ENCODE assay signal across 20 mouse cellular contexts in the genomic region with DNA sequence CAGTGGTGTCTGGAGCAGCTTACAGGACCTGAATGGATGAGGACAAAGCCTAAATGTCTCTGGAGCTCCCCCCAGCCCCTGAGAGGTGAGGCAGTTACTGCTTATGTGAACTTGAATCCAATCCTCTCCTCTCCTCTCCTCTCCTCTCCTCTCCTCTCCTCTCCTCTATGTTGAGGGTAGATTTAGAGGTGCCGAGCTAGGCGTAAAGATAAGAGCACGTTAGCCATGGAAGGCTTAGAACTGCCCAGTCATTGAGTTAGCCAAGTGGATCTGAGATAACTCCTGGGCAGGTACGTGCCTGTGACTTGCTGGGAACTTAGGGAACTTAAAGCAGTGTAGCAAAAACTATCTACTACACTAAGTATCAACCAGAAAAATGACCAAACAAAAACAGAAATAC. TPM values are rescaled to one million over a fixed set of nuclear protein-coding genes. Genes with fewer than 3 reads are reported as not detected.
DNase-seq lines count a peak whose midpoint lies in the region; ATAC-seq and TF ChIP-seq lines count a peak whose summit lies in the region.
"Had no signal": no experiment of that assay in that cellular context is flagged by ENCODE, and none has a peak within 500 bp of the region (broad histone marks: within the 10 kb centered on the region; RNA-seq: fewer than 3 reads in every experiment).

No protein-coding gene starts in this region.

- no peak overlapping the region for H3K27ac ChIP-seq in liver, embryonic 14.5 days
- no peak overlapping the region for H3K27ac ChIP-seq in liver, embryonic 12.5 days
- H3K27ac ChIP-seq in MEL (ENCODE audit: control insufficient read depth, low read depth, low read length): no peak overlapping the region
- H3K27ac ChIP-seq: embryonic facial prominence, embryonic 10.5 days; embryonic facial prominence, embryonic 12.5 days; forebrain, embryonic 13.5 days; forebrain, embryonic 15.5 days had no signal

- no peak overlapping the region for H3K4me3 ChIP-seq in liver, embryonic 14.5 days (ENCODE audit: insufficient read depth in 1 of 2, low read depth in 2 of 2, low read length in 2 of 2)
- H3K4me3 ChIP-seq in liver, embryonic 12.5 days: no peak overlapping the region
- no peak overlapping the region for H3K4me3 ChIP-seq in MEL (ENCODE audit: control insufficient read depth in 1 of 2, insufficient read depth in 1 of 2, low read depth in 2 of 2, low read length in 2 of 2)
- H3K4me3 ChIP-seq: embryonic facial prominence, embryonic 10.5 days; embryonic facial prominence, embryonic 12.5 days; forebrain, embryonic 13.5 days; forebrain, embryonic 15.5 days had no signal

- TF ChIP-seq POLR2A in MEL (IDR thresholded peaks at IDR 0.05; ENCODE audit: control insufficient read depth in 1 of 2, insufficient read depth in 1 of 2, low read depth in 1 of 2, low read length in 2 of 2, poor library complexity in 1 of 2): no peak

- 0 out of 2 replicates have a peak, but pooled peaks have one; percentile 37 for ATAC-seq in liver, embryonic 14.5 days (ENCODE audit: insufficient read depth)
- no peak for ATAC-seq in liver, embryonic 12.5 days
- ATAC-seq in megakaryocyte-erythroid progenitor cell, adult 5-6 weeks (replicated peaks; ENCODE audit: low FRiP score, low TSS enrichment, poor library complexity, severe bottlenecking): peak; percentile 50; the same call in 1 of the 2 replicates
- ATAC-seq: activated CD4-positive, CD25-positive, alpha-beta regulatory T cell, adult 4 months; forebrain, embryonic 13.5 days; forebrain, embryonic 15.5 days; forebrain, postnatal 0 days; Patski had no signal

- DNase-seq in liver, embryonic 14.5 days (ENCODE audit: low read depth in 3 of 3, low spot score in 3 of 3): no peak
- DNase-seq in MEL (ENCODE audit: low read depth, low spot score): peak; percentile 32
- no peak for DNase-seq in urinary bladder, postnatal 10 days (ENCODE audit: low spot score)
- DNase-seq: adrenal gland, adult 8-10 months; adrenal gland, postnatal 14 days; adrenal gland, postnatal 36 days; cerebellum, adult 11-12 months; cerebellum, adult 2 months; cerebellum, adult 9-10 months; cerebellum, postnatal 10 days; cerebellum, postnatal 25 days; forebrain, postnatal 0 days had no signal

- H3K4me2 ChIP-seq in liver, embryonic 14.5 days (ENCODE audit: low read depth): no peak overlapping the region
- no peak overlapping the region for H3K4me2 ChIP-seq in liver, embryonic 12.5 days
- H3K4me2 ChIP-seq: embryonic facial prominence, embryonic 12.5 days; forebrain, embryonic 13.5 days; forebrain, embryonic 15.5 days had no signal

- no peaks in the 10 kb centered on the region for H3K27me3 ChIP-seq in liver, embryonic 14.5 days (ENCODE audit: control insufficient read depth, insufficient read depth, low read length)
- no peaks in the 10 kb centered on the region for H3K27me3 ChIP-seq in liver, embryonic 12.5 days (replicated peaks)
- no peaks in the 10 kb centered on the region for H3K27me3 ChIP-seq in MEL (ENCODE audit: control insufficient read depth in 1 of 2, insufficient read depth in 2 of 2, low read length in 2 of 2)
- H3K27me3 ChIP-seq: embryonic facial prominence, embryonic 12.5 days; forebrain, embryonic 13.5 days; forebrain, embryonic 15.5 days; Patski had no signal

- no peak for TF ChIP-seq RAD21 in MEL (IDR thresholded peaks at IDR 0.05; ENCODE audit: low read depth, low read length)

- H3K9me3 ChIP-seq in liver, embryonic 14.5 days (ENCODE audit: control insufficient read depth, low read length): no peaks in the 10 kb centered on the region
- H3K9me3 ChIP-seq in liver, embryonic 12.5 days (replicated peaks): no peaks in the 10 kb centered on the region
- H3K9me3 ChIP-seq in MEL (replicated peaks; ENCODE audit: insufficient read depth, low read length): no peaks in the 10 kb centered on the region
- H3K9me3 ChIP-seq: embryonic facial prominence, embryonic 10.5 days; embryonic facial prominence, embryonic 12.5 days; forebrain, embryonic 13.5 days; forebrain, embryonic 15.5 days had no signal

- H3K36me3 ChIP-seq in liver, embryonic 14.5 days (replicated peaks; ENCODE audit: control insufficient read depth, insufficient read depth, low read depth): no peaks in the 10 kb centered on the region
- no peaks in the 10 kb centered on the region for H3K36me3 ChIP-seq in liver, embryonic 12.5 days
- peaks cover 2 to 3% of the 10 kb centered on the region in 2 experiments; a peak in 2 of 4 replicates for H3K36me3 ChIP-seq in MEL (ENCODE audit: control insufficient read depth in 1 of 2, insufficient read depth in 2 of 2, low read length in 2 of 2)
- H3K36me3 ChIP-seq: forebrain, embryonic 15.5 days had no signal

- TF ChIP-seq CTCF in liver, embryonic 14.5 days (IDR thresholded peaks at IDR 0.05; ENCODE audit: low read depth): no peak
- no peak for TF ChIP-seq CTCF in MEL (IDR thresholded peaks at IDR 0.05 in 2 of 3, conservative IDR thresholded peaks at IDR 0.05 in 1 of 3; ENCODE audit: control insufficient read depth in 1 of 3, insufficient read depth in 1 of 3, low read depth in 2 of 3, low read length in 3 of 3, poor library complexity in 1 of 3, severe bottlenecking in 1 of 3)

- peaks cover 3% of the 10 kb centered on the region; the same call in 1 of the 2 replicates for H3K79me2 ChIP-seq in MEL (ENCODE audit: control insufficient read depth, insufficient read depth, low read length, poor library complexity)

- 0 out of 4 replicates have a peak, but pooled peaks cover 0 to 3% of the 10 kb centered on the region in 2 experiments for H3K4me1 ChIP-seq in liver, embryonic 14.5 days (replicated peaks; ENCODE audit: control insufficient read depth in 2 of 2, insufficient read depth in 2 of 2, low read length in 1 of 2)
- H3K4me1 ChIP-seq in liver, embryonic 12.5 days: peaks cover 15% of the 10 kb centered on the region
- peaks cover 4% of the 10 kb centered on the region in 2 experiments for H3K4me1 ChIP-seq in MEL (ENCODE audit: control insufficient read depth in 1 of 2, insufficient read depth in 2 of 2, low read length in 2 of 2)
- H3K4me1 ChIP-seq: embryonic facial prominence, embryonic 10.5 days; embryonic facial prominence, embryonic 12.5 days had no signal

- no peak for TF ChIP-seq EP300 in liver, embryonic 14.5 days (IDR thresholded peaks at IDR 0.05; ENCODE audit: low read depth)
- TF ChIP-seq EP300 in MEL (IDR thresholded peaks at IDR 0.05; ENCODE audit: low read depth in 1 of 2, low read length in 2 of 2): peak; percentile 16 to 22; a peak in 1 of 4 replicates

- no peak overlapping the region for H3K9ac ChIP-seq in liver, embryonic 14.5 days (replicated peaks)
- no peak overlapping the region for H3K9ac ChIP-seq in liver, embryonic 12.5 days
- H3K9ac ChIP-seq in MEL (ENCODE audit: control insufficient read depth, low read depth, low read length, poor library complexity, severe bottlenecking): no peak overlapping the region
- H3K9ac ChIP-seq: embryonic facial prominence, embryonic 12.5 days; forebrain, embryonic 13.5 days; forebrain, embryonic 15.5 days; forebrain, postnatal 0 days had no signal

- WGBS in liver, embryonic 14.5 days (ENCODE audit: insufficient replicate concordance): 17% methylated on average over 4 of the region's 4 CpGs
- WGBS in liver, embryonic 12.5 days (ENCODE audit: insufficient replicate concordance): 33% methylated on average over 4 of the region's 4 CpGs

TF ChIP-seq in MEL, 35 proteins besides CTCF, POLR2A, EP300 and RAD21:
- TF ChIP-seq MXI1 (IDR thresholded peaks at IDR 0.05; ENCODE audit: low read depth, low read length) (peak; percentile 64; the same call in 1 of the 2 replicates), TCF12 (IDR thresholded peaks at IDR 0.05; ENCODE audit: low read depth, low read length) (no peak)

RNA-seq across cellular contexts. Expression of gene Hdac4, which starts 35.7 kb away (rescaled TPM):
- polyA plus RNA-seq in liver, embryonic 14.5 days (2012; rRNA removed): 1.3 and 1.5 TPM in 2 replicates
- polyA plus RNA-seq in liver, embryonic 14.5 days (2014; fragmentation: Nextera tagmentation; extraction: Ambion mirVana): 3.0 and 3.1 TPM in 2 replicates
- polyA plus RNA-seq in liver, embryonic 12.5 days (2016; fragmentation: Nextera tagmentation; extraction: Ambion mirVana): 6.4 and 6.9 TPM in 2 replicates
- 12.3 and 12.6 TPM in 2 replicates for total RNA-seq in MEL (2012; rRNA removed)
- polyA plus RNA-seq in MEL (2012; ENCODE audit: insufficient read depth in 1 of 2, insufficient read length in 2 of 2, low read depth in 1 of 2, low replicate concordance in 2 of 2, missing spikeins in 1 of 2): 10 to 100 TPM; 11.0 to 19.5 TPM
- total RNA-seq in megakaryocyte-erythroid progenitor cell, adult 5-6 weeks (2014; fragmentation: Nextera tagmentation): 20.3 and 23.8 TPM in 2 replicates
- 6.6 and 12.4 TPM in 2 replicates for total RNA-seq in megakaryocyte-erythroid progenitor cell, adult 5-6 weeks (2017)
